Mouse (Mus musculus) ES-Bruce4 (cell line): ENCODE results near the gene Ifitm1.

Experiments
- CTCF ChIP-seq: IDR thresholded peaks from one replicate; pipeline ENCODE4 v1.8.1; 2011; ENCODE audit warnings: low read depth, low read length
- EP300 ChIP-seq: IDR thresholded peaks from 2 replicates; pipeline ENCODE4 v1.6.1; 2011; ENCODE audit warnings: low read depth, low read length; ENCODE audit not compliant: insufficient read depth
- POLR2A ChIP-seq: IDR thresholded peaks from one replicate; pipeline ENCODE4 v1.8.1; 2011; ENCODE audit warnings: low read length; ENCODE audit not compliant: insufficient read depth

- TF ChIP-seq CTCF (no peak), EP300 (no peak), POLR2A (no peak)
These were observed 22.0 kb downstream of the Ifitm1 start for GRCm38 (mm10) chr7:140989022-140989421.
